11 mouse cellular contexts compared by ENCODE assay signal in the genomic region with DNA sequence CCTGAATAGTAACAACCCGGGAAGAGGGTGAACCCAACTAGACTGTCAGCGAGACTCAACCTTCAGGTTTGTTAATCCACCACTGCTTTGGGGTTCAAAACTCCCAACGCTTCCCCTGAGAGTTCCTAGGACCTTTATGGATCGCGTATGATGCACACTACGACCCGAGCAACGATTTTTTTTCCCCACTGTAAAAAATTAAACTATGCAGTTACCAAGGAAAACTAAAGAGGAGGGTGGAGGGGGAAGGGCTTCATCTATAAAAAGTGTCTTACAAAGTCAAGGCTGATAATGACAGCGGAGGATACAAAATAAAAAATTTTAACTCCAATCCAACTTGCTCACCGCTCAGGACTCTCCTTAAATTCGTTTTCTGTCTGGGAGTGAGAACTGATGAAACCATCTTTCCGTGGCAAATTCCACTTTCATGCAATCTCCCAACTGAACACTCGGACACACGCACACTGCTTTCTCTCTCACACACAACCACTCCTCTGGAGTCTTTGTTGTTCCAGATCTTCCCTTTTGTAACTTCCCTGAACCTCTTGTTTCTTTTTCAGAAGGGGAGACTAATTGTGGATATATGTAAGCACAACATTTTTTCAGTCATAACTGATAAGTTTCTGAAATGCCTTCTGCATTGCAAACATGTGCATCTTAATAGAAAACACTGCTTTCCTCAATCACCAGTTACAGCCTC. TPM values are rescaled to one million over a fixed set of nuclear protein-coding genes. Genes with fewer than 3 reads are reported as not detected.
DNase-seq lines count a peak whose midpoint lies in the region; ATAC-seq and TF ChIP-seq lines count a peak whose summit lies in the region.
"Had no signal": no experiment of that assay in that cellular context is flagged by ENCODE, and none has a peak within 500 bp of the region (broad histone marks: within the 10 kb centered on the region; RNA-seq: fewer than 3 reads in every experiment).

No protein-coding gene starts in this region.

- 4% methylated on average over 14 of the region's 14 CpGs for WGBS in heart, embryonic 13.5 days
- under 1% methylated on average over 14 of the region's 14 CpGs for WGBS in embryonic facial prominence, embryonic 11.5 days
- 2% methylated on average over 14 of the region's 14 CpGs for WGBS in hindbrain, embryonic 16.5 days
- 2% methylated on average over 14 of the region's 14 CpGs for WGBS in midbrain, postnatal 0 days

- TF ChIP-seq CTCF in midbrain, postnatal 0 days (IDR thresholded peaks at IDR 0.05): no peak

- H3K4me2 ChIP-seq in heart, embryonic 13.5 days: peak overlapping the region; percentile 71
- peak overlapping the region; percentile 65 for H3K4me2 ChIP-seq in embryonic facial prominence, embryonic 11.5 days (ENCODE audit: low read depth, low read length)
- H3K4me2 ChIP-seq in hindbrain, embryonic 16.5 days (ENCODE audit: low read length): peak overlapping the region; percentile 66; the same call in 1 of the 2 replicates
- H3K4me2 ChIP-seq in midbrain, postnatal 0 days (ENCODE audit: low read depth, low read length, poor library complexity, severe bottlenecking): peak overlapping the region; percentile 55; the same call in 1 of the 2 replicates

- H3K9me3 ChIP-seq in heart, embryonic 13.5 days: no peaks in the 10 kb centered on the region
- H3K9me3 ChIP-seq in embryonic facial prominence, embryonic 11.5 days (replicated peaks; ENCODE audit: control insufficient read depth, low read length): no peaks in the 10 kb centered on the region
- H3K9me3 ChIP-seq in hindbrain, embryonic 16.5 days (ENCODE audit: control insufficient read depth, low read length): no peaks in the 10 kb centered on the region
- H3K9me3 ChIP-seq in midbrain, postnatal 0 days (ENCODE audit: low read length): no peaks in the 10 kb centered on the region

- H3K36me3 ChIP-seq in heart, embryonic 13.5 days: no peaks in the 10 kb centered on the region
- H3K36me3 ChIP-seq in embryonic facial prominence, embryonic 11.5 days (replicated peaks; ENCODE audit: control insufficient read depth, insufficient read depth, low read depth, low read length): no peaks in the 10 kb centered on the region
- no peaks in the 10 kb centered on the region for H3K36me3 ChIP-seq in hindbrain, embryonic 16.5 days (ENCODE audit: control insufficient read depth, insufficient read depth, low read length)
- H3K36me3 ChIP-seq in midbrain, postnatal 0 days (ENCODE audit: insufficient read depth, low read length): no peaks in the 10 kb centered on the region

- peaks cover 37% of the 10 kb centered on the region for H3K4me1 ChIP-seq in heart, embryonic 13.5 days
- H3K4me1 ChIP-seq in embryonic facial prominence, embryonic 11.5 days (ENCODE audit: control insufficient read depth, insufficient read depth, low read length): no peaks in the 10 kb centered on the region; the same call in 1 of the 2 replicates
- H3K4me1 ChIP-seq in hindbrain, embryonic 16.5 days (ENCODE audit: control insufficient read depth, insufficient read depth, low read depth, low read length): peaks cover 20% of the 10 kb centered on the region
- peaks cover 12% of the 10 kb centered on the region; the same call in 1 of the 2 replicates for H3K4me1 ChIP-seq in midbrain, postnatal 0 days (ENCODE audit: insufficient read depth, low read length)

- no peak for DNase-seq in heart, postnatal 4 days
- DNase-seq in embryonic facial prominence, embryonic 11.5 days (ENCODE audit: low spot score): peak; percentile 40
- no peak for DNase-seq in midbrain, postnatal 0 days (ENCODE audit: low spot score)
- DNase-seq in gastrocnemius, postnatal 4 days (ENCODE audit: low spot score in 2 of 2): no peak
- no peak for DNase-seq in cerebellum, adult 9-11 months
- DNase-seq: heart, postnatal 36 days; thymus, postnatal 25 days had no signal

- no peak for ATAC-seq in heart, embryonic 13.5 days (ENCODE audit: extremely low read depth, insufficient number of reproducible peaks, low FRiP score, low TSS enrichment)
- ATAC-seq in embryonic facial prominence, embryonic 11.5 days (replicated peaks; ENCODE audit: insufficient number of reproducible peaks, low FRiP score, low TSS enrichment, low read depth): no peak
- ATAC-seq in hindbrain, embryonic 16.5 days: no peak
- no peak for ATAC-seq in midbrain, postnatal 0 days (ENCODE audit: low FRiP score)
- ATAC-seq in granulocyte monocyte progenitor cell, adult 5-6 weeks (replicated peaks; ENCODE audit: poor library complexity, severe bottlenecking): no peak

- H3K9ac ChIP-seq in heart, embryonic 13.5 days: no peak overlapping the region; the same call in 1 of the 2 replicates
- peak overlapping the region; percentile 60 for H3K9ac ChIP-seq in embryonic facial prominence, embryonic 11.5 days (replicated peaks; ENCODE audit: low read length)
- no peak overlapping the region for H3K9ac ChIP-seq in hindbrain, embryonic 16.5 days (ENCODE audit: low read depth, low read length)
- no peak overlapping the region for H3K9ac ChIP-seq in midbrain, postnatal 0 days (replicated peaks; ENCODE audit: low read length, poor library complexity, severe bottlenecking)

- H3K4me3 ChIP-seq in heart, embryonic 13.5 days: peak overlapping the region; percentile 51
- H3K4me3 ChIP-seq in embryonic facial prominence, embryonic 11.5 days (ENCODE audit: low read depth, low read length): peak overlapping the region; percentile 42
- H3K4me3 ChIP-seq in hindbrain, embryonic 16.5 days (ENCODE audit: low read length): 0 out of 2 replicates have a peak overlapping the region, but pooled peaks have one; percentile 4
- H3K4me3 ChIP-seq in midbrain, postnatal 0 days (ENCODE audit: low read depth, low read length): no peak overlapping the region

- peaks cover 83% of the 10 kb centered on the region for H3K27me3 ChIP-seq in heart, embryonic 13.5 days (replicated peaks)
- H3K27me3 ChIP-seq in embryonic facial prominence, embryonic 11.5 days (ENCODE audit: control insufficient read depth, insufficient read depth, low read length): peaks cover 21% of the 10 kb centered on the region
- peaks cover 49% of the 10 kb centered on the region for H3K27me3 ChIP-seq in hindbrain, embryonic 16.5 days (replicated peaks; ENCODE audit: control insufficient read depth, insufficient read depth, low read length)
- peaks cover 69% of the 10 kb centered on the region for H3K27me3 ChIP-seq in midbrain, postnatal 0 days (ENCODE audit: insufficient read depth, low read length)

- H3K27ac ChIP-seq in heart, embryonic 13.5 days (replicated peaks): no peak overlapping the region
- no peak overlapping the region; the same call in 1 of the 2 replicates for H3K27ac ChIP-seq in embryonic facial prominence, embryonic 11.5 days (replicated peaks; ENCODE audit: low read depth, low read length)
- no peak overlapping the region for H3K27ac ChIP-seq in hindbrain, embryonic 16.5 days (ENCODE audit: low read depth, low read length)
- H3K27ac ChIP-seq in midbrain, postnatal 0 days (ENCODE audit: low read depth, low read length): no peak overlapping the region

RNA-seq across cellular contexts. Expression of a gene that starts 0.9 kb away (rescaled TPM):
- 0.39 and 0.52 TPM in 2 replicates for polyA plus RNA-seq in heart, embryonic 13.5 days (2015; fragmentation: Nextera tagmentation; extraction: Ambion mirVana)
- total RNA-seq in heart, postnatal 4 days (2021): 1 to 10 TPM in 1 of 2 experiments, under 1 TPM in 1; 0.71 to 1.4 TPM
- polyA plus RNA-seq in embryonic facial prominence, embryonic 11.5 days (2014; fragmentation: Nextera tagmentation; extraction: Ambion mirVana): 6.6 and 7.8 TPM in 2 replicates
- 0.14 and 0.20 TPM in 2 replicates for polyA plus RNA-seq in hindbrain, embryonic 16.5 days (2015; fragmentation: Nextera tagmentation; extraction: Ambion mirVana)
- 0.09 and 0.55 TPM in 2 replicates for total RNA-seq in midbrain, postnatal 0 days (2014; rRNA removed)
- 0.23 and 0.32 TPM in 2 replicates for polyA plus RNA-seq in midbrain, postnatal 0 days (2015; fragmentation: Nextera tagmentation; extraction: Ambion mirVana)
- total RNA-seq in gastrocnemius, postnatal 4 days (2021): under 1 TPM; 0.34 to 0.54 TPM
- not detected in 2 replicates for total RNA-seq in granulocyte monocyte progenitor cell, adult 5-6 weeks (2014; fragmentation: Nextera tagmentation)
- total RNA-seq in granulocyte monocyte progenitor cell, adult 5-6 weeks (2017): not detected in 2 replicates
- polyA plus RNA-seq: C2C12 had no signal

RNA-seq across cellular contexts. Expression of a gene that starts 53.0 kb away (rescaled TPM):
- polyA plus RNA-seq in heart, embryonic 13.5 days (2015; fragmentation: Nextera tagmentation; extraction: Ambion mirVana): 0.08 and 0.11 TPM in 2 replicates
- under 1 TPM; 0.10 to 0.11 TPM for total RNA-seq in heart, postnatal 4 days (2021)
- 0.48 and 0.54 TPM in 2 replicates for polyA plus RNA-seq in embryonic facial prominence, embryonic 11.5 days (2014; fragmentation: Nextera tagmentation; extraction: Ambion mirVana)
- polyA plus RNA-seq in hindbrain, embryonic 16.5 days (2015; fragmentation: Nextera tagmentation; extraction: Ambion mirVana): 3.9 and 4.2 TPM in 2 replicates
- 7.5 and 9.7 TPM in 2 replicates for total RNA-seq in midbrain, postnatal 0 days (2014; rRNA removed)
- polyA plus RNA-seq in midbrain, postnatal 0 days (2015; fragmentation: Nextera tagmentation; extraction: Ambion mirVana): 2.7 and 3.3 TPM in 2 replicates
- under 1 TPM; 0.42 to 0.47 TPM for total RNA-seq in gastrocnemius, postnatal 4 days (2021)
- not detected in 2 replicates for total RNA-seq in granulocyte monocyte progenitor cell, adult 5-6 weeks (2014; fragmentation: Nextera tagmentation)
- not detected in 2 replicates for total RNA-seq in granulocyte monocyte progenitor cell, adult 5-6 weeks (2017)
- total RNA-seq: heart, postnatal 36 days had no signal
- polyA plus RNA-seq: C2C12 had no signal
